In genomic region chr3:103589636-103590035, GRCm38 (mm10) we compare ENCODE assay signal across 21 mouse cellular contexts. TPM values are rescaled to one million over a fixed set of nuclear protein-coding genes. Genes with fewer than 3 reads are reported as not detected.
"Had no signal": no experiment of that assay in that cellular context is flagged by ENCODE, and none has a peak within 500 bp of the region (broad histone marks: within the 10 kb centered on the region; RNA-seq: fewer than 3 reads in every experiment).

No protein-coding gene starts in this region.

- ATAC-seq: midbrain, embryonic 13.5 days; midbrain, embryonic 16.5 days had no signal

- H3K9me3 ChIP-seq: kidney, embryonic 15.5 days; liver, embryonic 13.5 days; midbrain, embryonic 10.5 days; midbrain, embryonic 13.5 days; neural tube, embryonic 13.5 days had no signal

- H3K4me1 ChIP-seq: kidney, embryonic 15.5 days; liver, embryonic 13.5 days; midbrain, embryonic 10.5 days; midbrain, embryonic 13.5 days; neural tube, embryonic 13.5 days had no signal

- H3K4me2 ChIP-seq: kidney, embryonic 15.5 days; liver, embryonic 13.5 days; midbrain, embryonic 13.5 days; neural tube, embryonic 13.5 days had no signal

- H3K27ac ChIP-seq: kidney, embryonic 15.5 days; left cerebral cortex, adult 2 months; liver, embryonic 13.5 days; midbrain, embryonic 10.5 days; midbrain, embryonic 13.5 days; neural tube, embryonic 13.5 days had no signal

- H3K36me3 ChIP-seq: kidney, embryonic 15.5 days; liver, embryonic 13.5 days; midbrain, embryonic 10.5 days; midbrain, embryonic 13.5 days; neural tube, embryonic 13.5 days had no signal

- H3K27me3 ChIP-seq: kidney, embryonic 15.5 days; liver, embryonic 13.5 days; midbrain, embryonic 13.5 days; neural tube, embryonic 13.5 days had no signal

- DNase-seq: kidney, postnatal 10 days; kidney, postnatal 36 days; layer of hippocampus, postnatal 36 days; liver, embryonic 13.5 days; lung, adult 2 months; thymus, adult 18-20 months; thymus, postnatal 36 days had no signal

- H3K9ac ChIP-seq: kidney, embryonic 15.5 days; liver, embryonic 13.5 days; midbrain, embryonic 13.5 days; neural tube, embryonic 13.5 days had no signal

- H3K4me3 ChIP-seq: kidney, embryonic 15.5 days; left cerebral cortex, adult 2 months; liver, embryonic 13.5 days; megakaryocyte, embryonic 14.5 days; midbrain, embryonic 10.5 days; midbrain, embryonic 13.5 days; myocyte; neural tube, embryonic 13.5 days had no signal

RNA-seq across cellular contexts. Expression of gene Syt6, which starts 14.6 kb away (rescaled TPM):
- total RNA-seq: liver, adult 2 months; monocyte, adult 5-6 weeks had no signal
- polyA plus RNA-seq: liver, adult 2 months; liver, embryonic 13.5 days; liver, embryonic 16.5 days had no signal

RNA-seq across cellular contexts. Expression of gene Atg4a-ps, which starts 56.2 kb away (rescaled TPM):
- polyA plus RNA-seq: kidney, embryonic 15.5 days; liver, adult 2 months; lung, adult 2 months; small intestine, adult 2 months; spleen, adult 2 months; testis, adult 2 months had no signal
